Mouse (Mus musculus): ENCODE data around the gene Prpf4.

- TF ChIP-seq POLR2A (IDR thresholded peaks at IDR 0.05; ENCODE audit: control insufficient read depth, extremely low read depth, insufficient read depth, low read length, poor library complexity) (no peak), CTCF (IDR thresholded peaks at IDR 0.05; ENCODE audit: borderline replicate concordance, control insufficient read depth, extremely low read depth, insufficient read depth, low read length, poor library complexity) (no peak)
These were observed 36.2 kb upstream of the Prpf4 start for GRCm38 (mm10) chr4:62372410-62372809.

All from thymus, adult 2 months (tissue).